Mouse (Mus musculus): Measurements from ENCODE around the gene Vcl. TPM values are rescaled to one million over a fixed set of nuclear protein-coding genes. Genes with fewer than 3 reads are reported as not detected.
A peak's percentile ranks its signal among the peaks of the same experiment; 100 is the strongest.

The Vcl gene
- polyA plus RNA-seq, 1 experiment from 2014 or later = 58.8 TPM

- Histone ChIP-seq H3K9ac (no peak overlapping the region), H3K4me1 (peaks cover 13% of the 10 kb centered on the region), H3K36me3 (peaks cover 70% of the 10 kb centered on the region), H3K4me2 (replicated peaks) (no peak overlapping the region), H3K9me3 (no peaks in the 10 kb centered on the region), H3K4me3 (no peak overlapping the region), H3K27ac (no peak overlapping the region), H3K27me3 (no peaks in the 10 kb centered on the region)
- WGBS = 91% methylated on average over 11 of the region's 11 CpGs
- ATAC-seq (ENCODE audit: low FRiP score, low read depth) = no peak
Observed at GRCm38 (mm10) chr14:21029025-21029659, 99.9 kb downstream of the Vcl start.

GRCm38 (mm10) chr14:21031783-21032511 is 102.7 kb downstream of the Vcl start:
- H3K4me1 ChIP-seq = peaks cover 13% of the 10 kb centered on the region
- H3K4me3 ChIP-seq = no peak overlapping the region
- no peaks in the 10 kb centered on the region for H3K9me3 ChIP-seq
- peak; percentile 66; the same call in 1 of the 2 replicates for ATAC-seq (ENCODE audit: low FRiP score, low read depth)
- no peaks in the 10 kb centered on the region for H3K27me3 ChIP-seq
- 49% methylated on average over 6 of the region's 6 CpGs for WGBS
- H3K9ac ChIP-seq = 0 out of 2 replicates have a peak overlapping the region, but pooled peaks have one; percentile 19
- peaks cover 66% of the 10 kb centered on the region for H3K36me3 ChIP-seq
- H3K4me2 ChIP-seq (replicated peaks) = no peak overlapping the region
- H3K27ac ChIP-seq = peak overlapping the region; percentile 48

- Histone ChIP-seq H3K9me3 (no peaks in the 10 kb centered on the region), H3K27ac (no peak overlapping the region), H3K4me3 (no peak overlapping the region), H3K9ac (no peak overlapping the region), H3K4me1 (peaks cover 13% of the 10 kb centered on the region), H3K36me3 (peaks cover 69% of the 10 kb centered on the region), H3K4me2 (replicated peaks) (no peak overlapping the region), H3K27me3 (no peaks in the 10 kb centered on the region)
- WGBS = 92% methylated on average over 4 of the region's 4 CpGs
- ATAC-seq (ENCODE audit: low FRiP score, low read depth) = no peak
Observed at GRCm38 (mm10) chr14:21034271-21034670, 105.1 kb downstream of the Vcl start.

- WGBS = 92% methylated on average over 3 of the region's 3 CpGs
- H3K4me3 ChIP-seq = no peak overlapping the region
- no peak overlapping the region for H3K9ac ChIP-seq
- H3K27me3 ChIP-seq = no peaks in the 10 kb centered on the region
- peaks cover 13% of the 10 kb centered on the region for H3K4me1 ChIP-seq
- no peaks in the 10 kb centered on the region for H3K9me3 ChIP-seq
- peaks cover 69% of the 10 kb centered on the region for H3K36me3 ChIP-seq
- H3K27ac ChIP-seq = no peak overlapping the region
- no peak overlapping the region for H3K4me2 ChIP-seq (replicated peaks)
- no peak for ATAC-seq (ENCODE audit: low FRiP score, low read depth)
Observed at GRCm38 (mm10) chr14:21034791-21035190, 105.6 kb downstream of the Vcl start.

GRCm38 (mm10) chr14:21039077-21039476 is 109.9 kb downstream of the Vcl start:
- Histone ChIP-seq H3K4me1 (no peaks in the 10 kb centered on the region), H3K27me3 (no peaks in the 10 kb centered on the region), H3K4me2 (replicated peaks) (no peak overlapping the region), H3K36me3 (peaks cover 54% of the 10 kb centered on the region), H3K9me3 (no peaks in the 10 kb centered on the region), H3K9ac (no peak overlapping the region), H3K4me3 (no peak overlapping the region), H3K27ac (no peak overlapping the region)
- ATAC-seq (ENCODE audit: low FRiP score, low read depth) = no peak
- WGBS = 92% methylated on average over 12 of the region's 12 CpGs

GRCm38 (mm10) chr14:21039623-21040022 is 110.4 kb downstream of the Vcl start:
- no peak for ATAC-seq (ENCODE audit: low FRiP score, low read depth)
- H3K27me3 ChIP-seq = no peaks in the 10 kb centered on the region

GRCm38 (mm10) chr14:21047840-21048239 is 118.6 kb downstream of the Vcl start:
- Histone ChIP-seq H3K4me2 (replicated peaks) (no peak overlapping the region), H3K36me3 (peaks cover 9% of the 10 kb centered on the region; the same call in 1 of the 2 replicates), H3K9me3 (peaks cover 3% of the 10 kb centered on the region; the same call in 1 of the 2 replicates), H3K27ac (no peak overlapping the region), H3K27me3 (no peaks in the 10 kb centered on the region), H3K4me3 (no peak overlapping the region), H3K9ac (no peak overlapping the region), H3K4me1 (peaks cover 9% of the 10 kb centered on the region)
- no peak for ATAC-seq (ENCODE audit: low FRiP score, low read depth)
- WGBS = 95% methylated on average over 2 of the region's 2 CpGs

More at GRCm38 (mm10) chr14:21039623-21040022, 110.4 kb downstream of the Vcl start:
- 85% methylated on average over 4 of the region's 4 CpGs for WGBS
- Histone ChIP-seq H3K9me3 (no peaks in the 10 kb centered on the region), H3K4me3 (no peak overlapping the region), H3K27ac (no peak overlapping the region), H3K4me1 (no peaks in the 10 kb centered on the region), H3K9ac (no peak overlapping the region), H3K4me2 (replicated peaks) (no peak overlapping the region), H3K36me3 (peaks cover 53% of the 10 kb centered on the region)

- ATAC-seq (ENCODE audit: low FRiP score, low read depth) = no peak
- no peak overlapping the region for H3K9ac ChIP-seq
Observed at GRCm38 (mm10) chr14:21048879-21049278, 119.7 kb downstream of the Vcl start.

GRCm38 (mm10) chr14:21050734-21051133 is 121.5 kb downstream of the Vcl start:
- Histone ChIP-seq H3K4me2 (replicated peaks) (no peak overlapping the region), H3K36me3 (no peaks in the 10 kb centered on the region), H3K4me1 (peaks cover 9% of the 10 kb centered on the region), H3K27me3 (no peaks in the 10 kb centered on the region), H3K4me3 (peak overlapping the region; percentile 92), H3K27ac (no peak overlapping the region), H3K9ac (no peak overlapping the region), H3K9me3 (peaks cover 3% of the 10 kb centered on the region; the same call in 1 of the 2 replicates)
- no peak for ATAC-seq (ENCODE audit: low FRiP score, low read depth)
- 74% methylated on average over 3 of the region's 3 CpGs for WGBS

More at GRCm38 (mm10) chr14:21048879-21049278, 119.7 kb downstream of the Vcl start:
- peaks cover 9% of the 10 kb centered on the region for H3K4me1 ChIP-seq
- peaks cover 3% of the 10 kb centered on the region; the same call in 1 of the 2 replicates for H3K9me3 ChIP-seq
- H3K4me3 ChIP-seq = no peak overlapping the region
- no peaks in the 10 kb centered on the region for H3K27me3 ChIP-seq
- peaks cover 9% of the 10 kb centered on the region; the same call in 1 of the 2 replicates for H3K36me3 ChIP-seq
- H3K27ac ChIP-seq = no peak overlapping the region
- no peak overlapping the region for H3K4me2 ChIP-seq (replicated peaks)

- 8% methylated on average over 28 of the region's 28 CpGs for WGBS
Observed at GRCm38 (mm10) chr14:21051380-21052111, 122.3 kb downstream of the Vcl start.

GRCm38 (mm10) chr14:21052112-21052780 is 123.0 kb downstream of the Vcl start, which contains the start of the genes Ap3m1 and Adk:
Gene Ap3m1 (minus strand): TSS chr14:21052508.
Gene Adk (plus strand): TSS chr14:21052574.
- H3K4me1 ChIP-seq = peaks cover 9% of the 10 kb centered on the region
- H3K9ac ChIP-seq = peak within 1 kb of the TSS; percentile 84
- ATAC-seq (ENCODE audit: low FRiP score, low read depth) = peak; percentile 98
- peak within 1 kb of the TSS; percentile 92 for H3K4me3 ChIP-seq
- H3K27me3 ChIP-seq = no peaks in the 10 kb centered on the region
- peak within 1 kb of the TSS; percentile 80 for H3K4me2 ChIP-seq (replicated peaks)
- WGBS = under 1% methylated on average over 41 of the region's 48 CpGs
- H3K27ac ChIP-seq = peak within 1 kb of the TSS; percentile 89
- peaks cover 3% of the 10 kb centered on the region; the same call in 1 of the 2 replicates for H3K9me3 ChIP-seq
- 0 out of 2 replicates have a peak, but pooled peaks cover 4% of the 10 kb centered on the region for H3K36me3 ChIP-seq

More at GRCm38 (mm10) chr14:21051380-21052111, 122.3 kb downstream of the Vcl start:
- peaks cover 3% of the 10 kb centered on the region; the same call in 1 of the 2 replicates for H3K9me3 ChIP-seq
- peak overlapping the region; percentile 84 for H3K9ac ChIP-seq
- H3K36me3 ChIP-seq = 0 out of 2 replicates have a peak, but pooled peaks cover under 1% of the 10 kb centered on the region
- no peaks in the 10 kb centered on the region for H3K27me3 ChIP-seq
- H3K4me3 ChIP-seq = peak overlapping the region; percentile 92
- peak overlapping the region; percentile 80 for H3K4me2 ChIP-seq (replicated peaks)
- peak overlapping the region; percentile 89 for H3K27ac ChIP-seq
- H3K4me1 ChIP-seq = peaks cover 9% of the 10 kb centered on the region
- ATAC-seq (ENCODE audit: low FRiP score, low read depth) = 0 out of 2 replicates have a peak, but pooled peaks have one; percentile 0

Data from limb, embryonic 13.5 days (tissue).